Mouse (Mus musculus): ENCODE measurements around the gene Tbx21. TPM values are rescaled to one million over a fixed set of nuclear protein-coding genes. Genes with fewer than 3 reads are reported as not detected.

Gene Tbx21
- polyA plus RNA-seq, 1 experiment from 2014 or later, result 0.23 TPM

- Histone ChIP-seq H3K27ac (ENCODE audit: low read depth, low read length) (no peak overlapping the region), H3K9me3 (ENCODE audit: control insufficient read depth, low read length) (no peaks in the 10 kb centered on the region), H3K4me3 (ENCODE audit: low read depth, low read length) (no peak overlapping the region), H3K9ac (ENCODE audit: low read depth, low read length) (no peak overlapping the region), H3K27me3 (ENCODE audit: control insufficient read depth, insufficient read depth, low read length) (0 out of 2 replicates have a peak, but pooled peaks cover 2% of the 10 kb centered on the region), H3K4me2 (replicated peaks; ENCODE audit: low read depth, low read length) (no peak overlapping the region), H3K36me3 (ENCODE audit: control insufficient read depth, insufficient read depth, low read length) (no peaks in the 10 kb centered on the region), H3K4me1 (replicated peaks; ENCODE audit: control insufficient read depth, insufficient read depth, low read length) (no peaks in the 10 kb centered on the region)
- DNase-seq (ENCODE audit: low spot score) (no peak), ATAC-seq (ENCODE audit: low FRiP score) (no peak)
- WGBS, result 96% methylated on average over 9 of the region's 9 CpGs
These were observed 11.0 kb downstream of the Tbx21 start for GRCm38 (mm10) chr11:97104091-97104483.

GRCm38 (mm10) chr11:97103163-97104090 is 11.7 kb downstream of the Tbx21 start:
- H3K9ac ChIP-seq (ENCODE audit: low read depth, low read length), result no peak overlapping the region

GRCm38 (mm10) chr11:97101722-97102121 is 13.4 kb downstream of the Tbx21 start:
- WGBS, result 22% methylated on average over 9 of the region's 9 CpGs
- Histone ChIP-seq H3K9me3 (ENCODE audit: control insufficient read depth, low read length) (no peaks in the 10 kb centered on the region), H3K9ac (ENCODE audit: low read depth, low read length) (no peak overlapping the region), H3K4me2 (replicated peaks; ENCODE audit: low read depth, low read length) (no peak overlapping the region), H3K36me3 (ENCODE audit: control insufficient read depth, insufficient read depth, low read length) (no peaks in the 10 kb centered on the region), H3K27me3 (ENCODE audit: control insufficient read depth, insufficient read depth, low read length) (0 out of 2 replicates have a peak, but pooled peaks cover 2% of the 10 kb centered on the region), H3K4me3 (ENCODE audit: low read depth, low read length) (no peak overlapping the region), H3K27ac (ENCODE audit: low read depth, low read length) (no peak overlapping the region), H3K4me1 (replicated peaks; ENCODE audit: control insufficient read depth, insufficient read depth, low read length) (no peaks in the 10 kb centered on the region)
- ATAC-seq (ENCODE audit: low FRiP score) (no peak), DNase-seq (ENCODE audit: low spot score) (peak; percentile 75)

More at GRCm38 (mm10) chr11:97103163-97104090, 11.7 kb downstream of the Tbx21 start:
- no peaks in the 10 kb centered on the region for H3K36me3 ChIP-seq (ENCODE audit: control insufficient read depth, insufficient read depth, low read length)
- H3K27me3 ChIP-seq (ENCODE audit: control insufficient read depth, insufficient read depth, low read length), result 0 out of 2 replicates have a peak, but pooled peaks cover 2% of the 10 kb centered on the region
- H3K4me1 ChIP-seq (replicated peaks; ENCODE audit: control insufficient read depth, insufficient read depth, low read length), result no peaks in the 10 kb centered on the region
- DNase-seq (ENCODE audit: low spot score), result no peak
- no peak overlapping the region for H3K4me2 ChIP-seq (replicated peaks; ENCODE audit: low read depth, low read length)
- H3K4me3 ChIP-seq (ENCODE audit: low read depth, low read length), result no peak overlapping the region
- no peak for ATAC-seq (ENCODE audit: low FRiP score)
- no peaks in the 10 kb centered on the region for H3K9me3 ChIP-seq (ENCODE audit: control insufficient read depth, low read length)
- no peak overlapping the region for H3K27ac ChIP-seq (ENCODE audit: low read depth, low read length)
- WGBS, result 98% methylated on average over 10 of the region's 10 CpGs

GRCm38 (mm10) chr11:97098791-97099190 is 16.3 kb downstream of the Tbx21 start:
- no peak overlapping the region for H3K27ac ChIP-seq (ENCODE audit: low read depth, low read length)
- no peaks in the 10 kb centered on the region for H3K4me1 ChIP-seq (replicated peaks; ENCODE audit: control insufficient read depth, insufficient read depth, low read length)
- no peak overlapping the region for H3K4me2 ChIP-seq (replicated peaks; ENCODE audit: low read depth, low read length)
- no peak overlapping the region for H3K9ac ChIP-seq (ENCODE audit: low read depth, low read length)
- no peak overlapping the region for H3K4me3 ChIP-seq (ENCODE audit: low read depth, low read length)
- H3K36me3 ChIP-seq (ENCODE audit: control insufficient read depth, insufficient read depth, low read length), result no peaks in the 10 kb centered on the region
- H3K27me3 ChIP-seq (ENCODE audit: control insufficient read depth, insufficient read depth, low read length), result peaks cover 2% of the 10 kb centered on the region; the same call in 1 of the 2 replicates
- no peak for ATAC-seq (ENCODE audit: low FRiP score)
- H3K9me3 ChIP-seq (ENCODE audit: control insufficient read depth, low read length), result no peaks in the 10 kb centered on the region
- no peak for DNase-seq (ENCODE audit: low spot score)
- WGBS, result 22% methylated on average over 18 of the region's 18 CpGs

- H3K4me2 ChIP-seq (replicated peaks; ENCODE audit: low read depth, low read length), result no peak overlapping the region
- H3K4me3 ChIP-seq (ENCODE audit: low read depth, low read length), result no peak overlapping the region
- no peak overlapping the region for H3K9ac ChIP-seq (ENCODE audit: low read depth, low read length)
- H3K9me3 ChIP-seq (ENCODE audit: control insufficient read depth, low read length), result no peaks in the 10 kb centered on the region
- no peak for ATAC-seq (ENCODE audit: low FRiP score)
- no peaks in the 10 kb centered on the region for H3K36me3 ChIP-seq (ENCODE audit: control insufficient read depth, insufficient read depth, low read length)
- H3K27me3 ChIP-seq (ENCODE audit: control insufficient read depth, insufficient read depth, low read length), result no peaks in the 10 kb centered on the region; the same call in 1 of the 2 replicates
- no peak overlapping the region for H3K27ac ChIP-seq (ENCODE audit: low read depth, low read length)
- H3K4me1 ChIP-seq (replicated peaks; ENCODE audit: control insufficient read depth, insufficient read depth, low read length), result no peaks in the 10 kb centered on the region
- 71% methylated on average over 2 of the region's 2 CpGs for WGBS
- DNase-seq (ENCODE audit: low spot score), result no peak
These were observed 20.5 kb downstream of the Tbx21 start for GRCm38 (mm10) chr11:97094600-97094999.

- H3K4me2 ChIP-seq (replicated peaks; ENCODE audit: low read depth, low read length), result no peak overlapping the region
- no peaks in the 10 kb centered on the region for H3K27me3 ChIP-seq (ENCODE audit: control insufficient read depth, insufficient read depth, low read length)
- no peak for DNase-seq (ENCODE audit: low spot score)
- H3K4me1 ChIP-seq (replicated peaks; ENCODE audit: control insufficient read depth, insufficient read depth, low read length), result 0 out of 2 replicates have a peak, but pooled peaks cover 3% of the 10 kb centered on the region
- H3K36me3 ChIP-seq (ENCODE audit: control insufficient read depth, insufficient read depth, low read length), result no peaks in the 10 kb centered on the region
- no peak overlapping the region for H3K9ac ChIP-seq (ENCODE audit: low read depth, low read length)
- H3K9me3 ChIP-seq (ENCODE audit: control insufficient read depth, low read length), result no peaks in the 10 kb centered on the region; the same call in 1 of the 2 replicates
- WGBS, result 69% methylated on average over 6 of the region's 6 CpGs
- ATAC-seq (ENCODE audit: low FRiP score), result no peak
- no peak overlapping the region for H3K27ac ChIP-seq (ENCODE audit: low read depth, low read length)
- no peak overlapping the region for H3K4me3 ChIP-seq (ENCODE audit: low read depth, low read length)
These were observed 28.8 kb downstream of the Tbx21 start for GRCm38 (mm10) chr11:97086365-97086764.

- DNase-seq (ENCODE audit: low spot score) (no peak), ATAC-seq (ENCODE audit: low FRiP score) (no peak)
- H3K4me2 ChIP-seq (replicated peaks; ENCODE audit: low read depth, low read length), result no peak overlapping the region
- no peaks in the 10 kb centered on the region for H3K36me3 ChIP-seq (ENCODE audit: control insufficient read depth, insufficient read depth, low read length)
- no peak overlapping the region for H3K27ac ChIP-seq (ENCODE audit: low read depth, low read length)
- no peak overlapping the region for H3K9ac ChIP-seq (ENCODE audit: low read depth, low read length)
- H3K27me3 ChIP-seq (ENCODE audit: control insufficient read depth, insufficient read depth, low read length), result no peaks in the 10 kb centered on the region
- no peak overlapping the region for H3K4me3 ChIP-seq (ENCODE audit: low read depth, low read length)
- WGBS, result 87% methylated on average over 15 of the region's 15 CpGs
- H3K9me3 ChIP-seq (ENCODE audit: control insufficient read depth, low read length), result no peaks in the 10 kb centered on the region; the same call in 1 of the 2 replicates
- H3K4me1 ChIP-seq (replicated peaks; ENCODE audit: control insufficient read depth, insufficient read depth, low read length), result 0 out of 2 replicates have a peak, but pooled peaks cover 3% of the 10 kb centered on the region
These were observed 30.2 kb downstream of the Tbx21 start for GRCm38 (mm10) chr11:97084821-97085505.

- H3K9me3 ChIP-seq (ENCODE audit: control insufficient read depth, low read length), result no peaks in the 10 kb centered on the region
- H3K27ac ChIP-seq (ENCODE audit: low read depth, low read length), result no peak overlapping the region
- H3K4me1 ChIP-seq (replicated peaks; ENCODE audit: control insufficient read depth, insufficient read depth, low read length), result 0 out of 2 replicates have a peak, but pooled peaks cover 3% of the 10 kb centered on the region
- H3K9ac ChIP-seq (ENCODE audit: low read depth, low read length), result no peak overlapping the region
- no peak overlapping the region for H3K4me3 ChIP-seq (ENCODE audit: low read depth, low read length)
- DNase-seq (ENCODE audit: low spot score) (no peak), ATAC-seq (ENCODE audit: low FRiP score) (no peak)
- H3K36me3 ChIP-seq (ENCODE audit: control insufficient read depth, insufficient read depth, low read length), result no peaks in the 10 kb centered on the region
- H3K4me2 ChIP-seq (replicated peaks; ENCODE audit: low read depth, low read length), result no peak overlapping the region; the same call in 1 of the 2 replicates
- no peaks in the 10 kb centered on the region for H3K27me3 ChIP-seq (ENCODE audit: control insufficient read depth, insufficient read depth, low read length)
- 41% methylated on average over 22 of the region's 22 CpGs for WGBS
These were observed 31.6 kb downstream of the Tbx21 start for GRCm38 (mm10) chr11:97083401-97084140.

All from hindbrain, embryonic 11.5 days (tissue).